Mouse (Mus musculus) ovary, adult 18-20 months (tissue): ENCODE measurements around the gene Zbtb16.
A peak's percentile ranks its signal among the peaks of the same experiment; 100 is the strongest.

Source experiments
- DNase-seq: peaks from one replicate; pipeline ENCODE4 v3.0.0; 2022; ENCODE audit warnings: low spot score, mixed read lengths

The Zbtb16 gene

GRCm38 (mm10) chr9:48644926-48645647 is 190.9 kb downstream of the Zbtb16 start:
- no peak for DNase-seq

DNA sequence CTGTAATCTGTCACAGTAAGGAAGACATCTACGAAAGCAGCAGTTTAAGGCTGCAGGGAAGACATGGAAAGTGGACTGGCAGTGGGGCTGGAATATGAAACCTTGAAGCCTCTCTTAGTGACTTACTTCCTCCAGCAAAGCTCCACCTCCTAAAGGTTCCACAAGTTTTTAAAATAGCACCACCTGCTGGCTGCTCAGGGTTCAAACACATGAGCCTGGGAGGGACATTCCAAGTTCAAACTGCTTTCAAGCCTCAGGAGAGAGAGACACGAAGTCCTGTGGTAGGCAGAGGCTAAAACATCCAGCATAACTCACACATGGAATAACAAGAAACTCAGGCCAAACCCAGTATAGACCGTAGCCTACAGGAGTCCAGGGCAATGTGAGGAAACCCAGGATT is 191.6 kb downstream of the Zbtb16 start:
- DNase-seq: no peak

GRCm38 (mm10) chr9:48641636-48642035 is 194.4 kb downstream of the Zbtb16 start:
- DNase-seq: no peak

DNA sequence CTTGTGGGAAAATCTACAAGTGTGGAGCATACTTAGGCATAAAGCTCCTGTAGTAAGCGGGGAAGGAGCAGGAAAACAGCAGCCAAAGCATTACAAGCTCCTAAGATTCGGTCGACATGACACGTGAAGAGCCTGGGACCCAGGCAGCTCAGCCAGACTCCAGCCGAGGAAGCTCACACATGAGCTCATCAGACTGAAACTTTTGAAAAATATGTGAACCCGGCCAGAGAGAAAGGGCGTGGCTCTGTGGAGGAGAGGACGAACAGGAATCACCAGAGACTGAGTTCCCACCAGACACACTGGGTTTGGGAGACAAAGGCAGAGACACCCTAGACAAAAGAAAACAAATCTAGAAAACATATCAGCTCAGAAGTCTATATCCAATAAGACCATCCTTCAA is 195.1 kb downstream of the Zbtb16 start:
- DNase-seq: no peak

DNA sequence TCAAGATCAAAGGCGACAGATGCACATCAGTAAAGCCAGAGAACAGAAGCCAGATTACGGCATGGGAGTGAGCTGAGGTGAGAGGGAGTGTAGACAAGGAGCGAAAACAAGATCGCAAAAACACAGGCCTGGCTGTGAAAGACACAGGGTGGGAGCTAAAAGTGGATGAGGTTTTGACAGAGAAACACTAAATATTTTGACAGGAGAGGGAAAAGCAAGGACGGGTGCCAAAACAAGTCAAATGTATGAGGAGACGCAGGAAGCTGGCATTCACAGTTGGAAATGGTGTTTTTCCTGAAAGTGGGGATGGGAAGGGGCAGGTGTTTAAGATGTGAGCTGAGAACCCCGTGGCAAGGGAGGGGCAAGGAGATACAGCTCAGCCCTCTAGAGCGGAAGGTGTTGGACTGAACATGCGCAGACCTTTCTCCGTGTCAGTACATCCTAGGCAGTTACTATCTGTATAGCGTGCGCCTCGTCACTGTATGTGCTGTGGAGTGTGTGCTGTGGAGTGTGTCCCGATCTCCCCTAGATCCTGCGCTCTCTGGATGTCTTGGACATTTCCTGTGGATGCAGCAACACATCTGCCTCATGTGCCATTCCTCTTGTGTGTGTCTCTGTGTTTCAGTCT is 197.7 kb downstream of the Zbtb16 start:
- DNase-seq: no peak

DNA sequence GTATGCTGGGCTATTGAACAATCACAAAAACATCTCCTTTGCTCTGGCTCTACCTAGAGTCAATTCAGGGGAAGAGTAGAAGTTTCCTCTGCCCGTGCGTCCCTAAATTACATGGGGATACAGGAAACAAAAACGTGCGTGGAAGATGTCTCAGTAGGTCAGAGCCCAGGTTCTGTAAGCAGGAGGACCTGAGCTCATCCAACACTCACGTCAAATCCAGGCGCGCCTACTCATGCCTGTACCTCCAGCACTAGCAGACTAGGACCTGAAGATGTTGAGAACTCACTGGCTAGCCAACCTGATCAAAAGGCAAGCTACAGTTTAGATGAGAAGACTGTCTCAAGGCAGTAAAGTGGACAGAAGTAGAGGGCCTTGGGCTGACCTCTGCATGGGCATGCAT is 198.9 kb downstream of the Zbtb16 start:
- DNase-seq: no peak

GRCm38 (mm10) chr9:48635576-48636350 is 200.3 kb downstream of the Zbtb16 start:
- no peak for DNase-seq

- DNase-seq: no peak
Measured at GRCm38 (mm10) chr9:48633147-48633546, 202.9 kb downstream of the Zbtb16 start.

DNA sequence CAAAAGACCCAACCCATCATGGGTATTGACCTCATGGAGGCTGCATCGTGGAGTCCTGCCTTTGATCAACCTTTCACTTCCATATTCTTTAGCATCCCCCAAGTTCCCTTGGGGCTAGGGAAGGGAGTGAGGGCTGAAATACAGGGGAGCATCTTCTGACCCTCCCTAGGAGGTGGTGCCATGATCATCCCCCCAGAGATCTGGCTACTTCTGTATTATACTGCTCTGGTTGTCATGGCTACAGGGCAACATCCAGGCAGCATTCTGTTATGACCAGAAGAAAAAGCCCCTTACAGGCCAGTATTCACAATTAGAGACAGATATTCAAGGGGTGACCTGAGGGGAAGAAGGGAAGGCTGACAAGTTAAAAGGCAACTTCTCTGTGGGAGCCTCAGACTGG is 216.8 kb downstream of the Zbtb16 start:
- no peak for DNase-seq

DNA sequence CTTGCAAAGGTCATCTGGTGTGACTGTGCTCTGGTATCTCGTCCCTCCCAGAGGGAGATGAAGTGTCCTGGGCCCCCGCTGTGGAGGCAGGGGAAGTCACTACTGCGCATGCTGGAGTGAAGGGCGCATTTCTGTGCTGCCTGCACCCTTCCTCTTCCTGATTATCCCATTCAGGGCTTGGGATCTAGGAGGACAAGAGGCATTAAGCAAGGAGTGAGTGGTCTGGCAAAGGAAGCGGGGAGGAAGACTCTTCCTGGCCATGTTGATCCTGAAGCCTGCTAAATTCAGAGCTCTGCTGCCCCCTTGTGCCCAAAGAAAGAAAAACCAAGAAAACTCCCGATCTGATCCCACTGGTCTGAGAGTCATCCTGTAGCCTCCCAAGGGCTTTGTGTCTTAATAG is 217.4 kb downstream of the Zbtb16 start:
- peak; percentile 24 for DNase-seq

DNA sequence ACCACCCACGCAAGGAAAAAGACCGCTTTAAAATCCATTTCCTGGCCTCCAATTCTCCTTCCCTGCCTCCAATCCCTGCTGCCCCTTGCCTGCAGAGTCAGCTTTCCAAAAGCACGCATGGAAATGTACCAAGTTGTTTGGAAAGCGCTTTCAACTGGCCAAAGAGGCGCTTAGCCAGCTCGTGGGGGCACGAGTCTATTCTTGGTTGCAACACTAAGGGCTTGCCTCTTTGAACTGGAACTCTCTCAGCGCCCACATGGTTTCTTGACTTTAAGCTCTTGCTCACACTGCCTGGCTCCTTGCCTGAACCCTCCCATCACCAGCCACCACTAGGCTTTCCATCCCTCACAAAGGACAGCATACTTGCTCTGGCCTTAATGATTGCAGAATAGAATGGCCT is 217.9 kb downstream of the Zbtb16 start:
- DNase-seq: peak; percentile 51

DNA sequence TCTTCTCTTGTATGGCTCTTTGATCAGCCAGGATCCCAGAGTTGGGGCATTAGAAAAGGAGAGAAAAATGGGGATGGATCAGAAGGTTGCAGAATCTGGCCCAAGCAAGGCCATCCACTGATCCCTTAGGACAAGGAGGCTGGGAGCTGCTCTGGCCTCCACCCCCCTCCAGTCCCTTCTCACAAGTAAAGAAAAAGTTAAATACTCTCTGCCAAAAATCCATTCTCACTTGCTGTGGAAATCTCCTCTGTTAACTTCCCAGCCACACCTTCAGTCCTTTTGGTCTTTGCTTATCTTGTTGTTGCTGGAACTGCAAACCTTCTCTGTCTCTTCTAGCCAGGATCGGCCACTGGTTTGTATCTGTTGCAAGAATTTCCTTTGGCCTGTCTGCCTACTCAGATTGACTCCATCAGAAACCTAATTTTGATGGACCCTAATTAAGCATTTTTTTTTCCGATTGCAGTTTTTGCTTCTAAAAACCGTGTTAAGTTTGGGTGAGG is 218.5 kb downstream of the Zbtb16 start:
- DNase-seq: no peak

DNA sequence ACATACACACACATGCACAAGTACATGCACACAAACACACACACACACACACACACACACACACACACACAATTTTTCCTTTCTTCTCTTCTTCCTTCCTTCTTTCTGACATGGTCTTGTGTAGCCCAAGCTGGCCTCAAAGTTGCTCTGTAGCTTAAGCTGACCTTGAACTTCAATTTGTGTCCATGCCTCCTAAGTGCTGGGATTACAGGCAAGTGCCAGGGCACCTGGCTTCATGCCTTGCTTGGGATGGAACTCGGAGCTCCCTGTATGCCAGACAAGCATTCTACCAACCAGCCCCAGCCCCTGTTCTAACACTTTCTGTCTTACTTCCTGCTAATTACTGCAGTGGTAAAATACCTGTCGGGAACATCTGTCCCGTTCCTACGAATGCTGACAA is 222.8 kb downstream of the Zbtb16 start:
- no peak for DNase-seq

DNA sequence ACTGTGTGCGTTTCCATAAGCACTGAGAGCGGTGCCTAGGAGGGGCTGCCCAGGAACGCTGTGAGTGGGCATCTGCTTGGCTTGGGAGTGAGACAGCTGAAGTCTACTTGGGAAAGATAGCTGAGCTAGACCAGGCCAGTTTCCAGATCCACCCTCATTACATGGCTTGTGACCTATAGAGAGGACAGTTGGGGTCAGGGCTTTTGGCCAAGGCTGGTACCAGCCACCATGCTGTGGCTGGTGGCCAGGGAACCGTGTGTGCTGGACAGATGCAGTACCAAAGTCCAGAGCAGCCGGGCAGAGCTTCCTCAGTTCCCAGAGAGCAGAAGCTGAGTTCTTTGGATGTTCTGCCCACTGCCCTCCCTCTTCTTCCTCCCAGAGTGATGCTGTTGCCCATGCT is 223.5 kb downstream of the Zbtb16 start:
- DNase-seq: no peak

GRCm38 (mm10) chr9:48611032-48611431 is 225.0 kb downstream of the Zbtb16 start:
- DNase-seq: no peak

DNA sequence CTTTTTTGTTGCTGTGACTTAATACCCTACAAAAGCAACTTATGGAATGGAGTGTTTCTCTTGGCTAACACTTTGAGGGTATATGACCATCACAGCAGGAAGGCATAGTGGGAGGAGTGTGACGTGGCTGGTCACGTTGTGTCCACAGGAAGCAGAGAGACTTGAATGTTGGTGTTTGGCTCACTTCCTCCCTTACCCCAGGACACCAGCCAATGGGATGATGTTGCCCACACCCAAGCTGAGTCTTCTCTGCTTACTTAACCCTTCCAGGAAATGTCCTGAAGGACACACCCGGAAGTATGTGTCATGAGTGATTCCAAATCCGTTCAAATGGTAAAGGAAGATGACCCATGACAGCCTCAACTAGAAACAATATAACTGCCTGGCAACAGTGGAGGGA is 226.3 kb downstream of the Zbtb16 start:
- DNase-seq: no peak

DNA sequence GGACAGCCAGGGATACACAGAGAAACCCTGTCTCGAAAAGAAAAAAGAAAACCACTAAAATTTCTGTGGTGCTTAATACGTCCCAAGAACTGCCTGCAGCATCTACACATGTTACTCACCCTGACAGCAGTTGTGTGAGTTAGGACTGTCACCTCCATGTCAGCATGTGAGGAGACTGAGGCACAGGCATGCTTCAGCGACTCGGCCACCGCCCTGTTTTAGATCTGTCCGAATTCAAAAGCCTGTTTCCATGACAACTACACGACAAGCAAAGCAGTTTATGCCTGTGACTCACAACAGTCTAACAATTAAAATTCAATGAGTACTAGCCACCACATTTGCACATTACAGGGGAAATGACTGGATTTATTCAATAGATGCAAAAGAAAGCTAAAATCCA is 228.6 kb downstream of the Zbtb16 start:
- no peak for DNase-seq

DNA sequence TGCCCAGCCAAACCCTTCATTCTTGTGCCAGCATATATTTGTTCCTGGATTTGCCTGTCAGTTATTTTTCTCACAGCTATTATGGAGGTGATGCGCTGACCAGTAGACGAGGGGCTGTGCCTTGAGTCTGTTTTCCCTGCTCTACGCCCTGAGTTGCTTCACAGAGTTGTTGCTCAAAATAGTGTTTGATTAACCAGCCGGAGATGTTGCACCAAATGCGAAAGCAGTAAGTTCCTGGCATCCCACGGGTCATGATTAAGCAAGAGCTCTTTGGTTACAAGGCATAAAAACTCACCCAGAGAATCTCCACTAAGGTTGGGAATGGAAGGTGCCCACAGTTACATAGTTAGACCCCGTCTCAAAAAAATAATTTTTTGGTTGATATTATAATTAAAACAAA is 229.9 kb downstream of the Zbtb16 start:
- no peak for DNase-seq

DNA sequence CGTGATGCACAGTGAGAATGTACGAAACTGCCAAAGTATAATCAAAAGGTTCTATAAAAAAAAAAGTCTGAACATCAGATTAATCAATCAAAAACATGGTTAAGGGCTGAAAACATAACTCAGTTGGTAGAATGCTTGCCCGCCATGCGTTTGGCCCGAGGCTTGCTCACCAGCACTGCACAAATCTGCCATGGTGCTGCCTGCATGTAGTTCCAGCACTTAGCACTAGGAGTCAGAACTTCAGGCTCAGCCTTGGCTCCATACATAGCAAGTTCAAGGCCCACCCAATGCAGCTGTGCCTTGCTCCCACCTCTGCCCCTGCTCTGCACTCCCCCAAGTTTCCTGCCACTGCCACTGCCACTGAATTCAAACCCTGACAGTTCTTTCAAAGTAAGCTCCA is 230.3 kb downstream of the Zbtb16 start:
- DNase-seq: no peak

DNA sequence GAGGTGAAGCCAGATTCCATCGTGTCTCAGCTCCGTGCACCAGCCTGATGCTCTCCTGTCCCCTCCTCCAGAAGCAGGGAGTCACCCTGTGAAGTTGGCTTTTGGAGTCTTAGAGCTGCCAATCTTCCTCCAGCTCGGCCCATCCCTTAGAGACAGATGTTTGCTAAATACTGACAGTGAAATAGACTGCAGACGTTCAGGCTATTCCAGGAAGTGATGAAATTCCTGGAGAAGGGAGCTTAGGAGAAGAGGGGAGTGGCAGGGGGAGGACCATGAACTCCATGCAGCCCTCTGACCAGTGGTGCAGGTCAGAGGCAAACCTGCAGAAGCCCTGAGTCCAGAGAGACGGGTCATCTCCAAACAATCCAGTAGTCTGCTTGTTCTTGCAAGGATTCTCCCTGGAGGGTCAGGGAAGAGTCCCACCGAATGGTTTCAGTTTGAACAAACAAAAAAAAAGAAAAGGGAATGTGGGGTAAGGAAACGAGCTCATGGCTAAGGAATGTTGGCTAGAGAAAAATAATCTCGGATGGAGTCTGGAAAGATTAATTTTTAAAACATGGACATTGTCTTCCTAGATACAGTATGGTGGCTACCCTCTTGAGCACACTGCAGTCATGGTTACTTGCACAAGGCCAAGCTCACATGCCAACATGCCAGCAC is 231.0 kb downstream of the Zbtb16 start, which contains the start of gene Nnmt:
Gene Nnmt (minus strand): TSS at position 215 of the 660 bp plus-strand sequence.
- no peak for DNase-seq
